Comparison of ENCODE assay signal across 16 mouse cellular contexts in the genomic region with DNA sequence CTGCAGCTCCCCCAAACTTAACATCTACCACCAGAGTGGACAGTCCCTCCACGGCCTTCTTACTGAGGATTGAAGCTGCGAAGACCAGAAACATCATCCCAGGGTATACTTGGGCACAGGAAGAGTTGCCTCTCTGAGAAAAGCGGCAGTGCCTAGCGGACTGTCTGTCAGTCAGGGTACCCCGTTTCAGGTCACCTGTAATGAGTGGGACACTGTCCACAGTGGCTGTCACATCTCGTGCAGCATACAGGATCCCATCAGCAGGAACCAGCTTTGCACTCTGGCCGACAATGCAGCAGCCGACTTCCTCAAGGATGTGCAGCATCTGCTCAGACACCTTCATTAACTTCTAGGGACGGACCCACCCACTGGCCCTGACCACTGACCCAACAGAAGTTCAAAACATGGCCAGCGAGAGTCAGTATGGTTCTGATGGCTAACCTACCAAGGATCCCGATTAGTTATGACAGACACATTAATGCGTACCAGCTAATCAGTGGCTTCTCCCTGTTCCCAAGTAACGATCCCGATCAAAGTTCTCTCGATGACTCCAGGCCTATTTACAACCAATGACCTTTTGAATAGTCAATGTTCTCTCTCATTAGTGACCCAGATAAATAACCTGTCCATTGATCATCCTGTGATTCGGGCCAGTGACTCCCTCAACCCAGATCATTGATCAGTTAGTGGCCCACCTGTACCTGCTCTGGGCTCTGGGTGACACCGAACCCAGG. TPM values are rescaled to one million over a fixed set of nuclear protein-coding genes. Genes with fewer than 3 reads are reported as not detected.
DNase-seq lines count a peak whose midpoint lies in the region; ATAC-seq and TF ChIP-seq lines count a peak whose summit lies in the region.
"Had no signal": no experiment of that assay in that cellular context is flagged by ENCODE, and none has a peak within 500 bp of the region (broad histone marks: within the 10 kb centered on the region; RNA-seq: fewer than 3 reads in every experiment).

No protein-coding gene starts in this region.

- H3K27me3 ChIP-seq in hindbrain, embryonic 10.5 days (ENCODE audit: insufficient read depth, poor library complexity, severe bottlenecking) = peaks cover 47% of the 10 kb centered on the region
- H3K27me3 ChIP-seq in hindbrain, embryonic 11.5 days (ENCODE audit: control insufficient read depth, insufficient read depth, low read length) = peaks cover 32% of the 10 kb centered on the region
- H3K27me3 ChIP-seq in midbrain, embryonic 11.5 days (ENCODE audit: control insufficient read depth, insufficient read depth, low read length) = peaks cover 39% of the 10 kb centered on the region
- peaks cover 35% of the 10 kb centered on the region for H3K27me3 ChIP-seq in midbrain, embryonic 16.5 days (ENCODE audit: control insufficient read depth, insufficient read depth, low read depth, low read length)
- H3K27me3 ChIP-seq in hindbrain, embryonic 16.5 days (replicated peaks; ENCODE audit: control insufficient read depth, insufficient read depth, low read length) = peaks cover 27% of the 10 kb centered on the region
- H3K27me3 ChIP-seq in myocyte (ENCODE audit: control insufficient read depth, insufficient read depth, insufficient read length) = peaks cover 34% of the 10 kb centered on the region

- H3K36me3 ChIP-seq in hindbrain, embryonic 10.5 days = peaks cover 32% of the 10 kb centered on the region
- H3K36me3 ChIP-seq in hindbrain, embryonic 11.5 days (ENCODE audit: control insufficient read depth, insufficient read depth, low read length) = peaks cover 7% of the 10 kb centered on the region; the same call in 1 of the 2 replicates
- H3K36me3 ChIP-seq in midbrain, embryonic 11.5 days (ENCODE audit: control insufficient read depth, insufficient read depth, low read length) = peaks cover 20% of the 10 kb centered on the region
- peaks cover 12% of the 10 kb centered on the region for H3K36me3 ChIP-seq in midbrain, embryonic 16.5 days (ENCODE audit: control insufficient read depth, insufficient read depth, low read length)
- H3K36me3 ChIP-seq in hindbrain, embryonic 16.5 days (ENCODE audit: control insufficient read depth, insufficient read depth, low read length) = peaks cover 16% of the 10 kb centered on the region
- H3K36me3 ChIP-seq in myocyte (ENCODE audit: control insufficient read depth, insufficient read depth) = peaks cover 19% of the 10 kb centered on the region

- intact Hi-C loops in left cerebral cortex, adult 2 months (cut with DNase I) = loop anchor here (5.0 kb wide), 1 partner anchor 92 kb away; no protein-coding TSS in a partner anchor

- H3K4me3 ChIP-seq in hindbrain, embryonic 10.5 days = no peak overlapping the region
- no peak overlapping the region for H3K4me3 ChIP-seq in hindbrain, embryonic 11.5 days (ENCODE audit: low read depth, low read length)
- no peak overlapping the region for H3K4me3 ChIP-seq in midbrain, embryonic 11.5 days (ENCODE audit: low read depth, low read length)
- no peak overlapping the region for H3K4me3 ChIP-seq in midbrain, embryonic 16.5 days (ENCODE audit: low read depth, low read length)
- H3K4me3 ChIP-seq in hindbrain, embryonic 16.5 days (ENCODE audit: low read length) = no peak overlapping the region
- H3K4me3 ChIP-seq in myocyte = peak overlapping the region; percentile 44
- no peak overlapping the region; the same call in 1 of the 2 replicates for H3K4me3 ChIP-seq in left cerebral cortex, adult 2 months

- no peak overlapping the region; the same call in 1 of the 2 replicates for H3K9ac ChIP-seq in hindbrain, embryonic 11.5 days (ENCODE audit: low read depth, low read length)
- H3K9ac ChIP-seq in midbrain, embryonic 11.5 days (ENCODE audit: low read length) = no peak overlapping the region
- H3K9ac ChIP-seq in midbrain, embryonic 16.5 days (ENCODE audit: low read depth, low read length) = no peak overlapping the region
- H3K9ac ChIP-seq in hindbrain, embryonic 16.5 days (ENCODE audit: low read depth, low read length) = no peak overlapping the region

- TF ChIP-seq POLR2A in myocyte (IDR thresholded peaks at IDR 0.05; ENCODE audit: insufficient read length, low read depth) = no peak

- no peak for ATAC-seq in hindbrain, embryonic 11.5 days (ENCODE audit: low FRiP score)
- ATAC-seq in midbrain, embryonic 11.5 days (ENCODE audit: low FRiP score) = no peak
- no peak for ATAC-seq in midbrain, embryonic 16.5 days
- ATAC-seq in hindbrain, embryonic 16.5 days = no peak

- no peaks in the 10 kb centered on the region for H3K79me2 ChIP-seq in myocyte (ENCODE audit: control insufficient read depth, insufficient read depth)

- no peak for TF ChIP-seq CTCF in left cerebral cortex, adult 2 months (IDR thresholded peaks at IDR 0.05)

- H3K4me1 ChIP-seq in hindbrain, embryonic 10.5 days (replicated peaks) = peaks cover 53% of the 10 kb centered on the region
- peaks cover 4% of the 10 kb centered on the region for H3K4me1 ChIP-seq in hindbrain, embryonic 11.5 days (replicated peaks; ENCODE audit: control insufficient read depth, insufficient read depth, low read length)
- peaks cover 21% of the 10 kb centered on the region for H3K4me1 ChIP-seq in midbrain, embryonic 11.5 days (ENCODE audit: control insufficient read depth, insufficient read depth, low read length)
- peaks cover 24% of the 10 kb centered on the region for H3K4me1 ChIP-seq in midbrain, embryonic 16.5 days (ENCODE audit: control insufficient read depth, insufficient read depth, low read length)
- H3K4me1 ChIP-seq in hindbrain, embryonic 16.5 days (ENCODE audit: control insufficient read depth, insufficient read depth, low read depth, low read length) = peaks cover 29% of the 10 kb centered on the region

- no peak overlapping the region for H3ac ChIP-seq in myocyte (ENCODE audit: control insufficient read depth, insufficient read length)

- no peak overlapping the region for H3K4me2 ChIP-seq in hindbrain, embryonic 11.5 days (replicated peaks; ENCODE audit: low read depth, low read length)
- H3K4me2 ChIP-seq in midbrain, embryonic 11.5 days = no peak overlapping the region
- H3K4me2 ChIP-seq in midbrain, embryonic 16.5 days (ENCODE audit: low read length) = no peak overlapping the region
- peak overlapping the region; percentile 82; the same call in 1 of the 2 replicates for H3K4me2 ChIP-seq in hindbrain, embryonic 16.5 days (ENCODE audit: low read length)
- H3K4me2 ChIP-seq in myocyte (ENCODE audit: low read depth) = no peak overlapping the region

- no peaks in the 10 kb centered on the region for H3K9me3 ChIP-seq in hindbrain, embryonic 10.5 days
- H3K9me3 ChIP-seq in hindbrain, embryonic 11.5 days (ENCODE audit: control insufficient read depth, low read length) = no peaks in the 10 kb centered on the region
- H3K9me3 ChIP-seq in midbrain, embryonic 11.5 days (ENCODE audit: control insufficient read depth, low read length) = no peaks in the 10 kb centered on the region
- no peaks in the 10 kb centered on the region for H3K9me3 ChIP-seq in midbrain, embryonic 16.5 days (replicated peaks; ENCODE audit: control insufficient read depth, low read length, poor library complexity, severe bottlenecking)
- no peaks in the 10 kb centered on the region for H3K9me3 ChIP-seq in hindbrain, embryonic 16.5 days (ENCODE audit: control insufficient read depth, low read length)
- H3K9me3 ChIP-seq: liver, embryonic 15.5 days had no signal

- DNase-seq in hindbrain, embryonic 10.5 days (ENCODE audit: low spot score) = no peak
- no peak for DNase-seq in hindbrain, embryonic 11.5 days (ENCODE audit: low spot score)
- DNase-seq in midbrain, embryonic 11.5 days (ENCODE audit: low spot score, missing footprints) = peak; percentile 72
- no peak for DNase-seq in left cerebral cortex, adult 2 months (ENCODE audit: extremely low spot score in 1 of 2, low spot score in 2 of 2)
- no peak for DNase-seq in natural killer cell, adult 2 months (ENCODE audit: low spot score in 2 of 2)
- DNase-seq: adrenal gland, adult 2 months; cerebellum, adult 11 months; embryo, embryonic 11 days; heart, postnatal 36 days had no signal

- WGBS in hindbrain, embryonic 10.5 days = 92% methylated on average over 17 of the region's 17 CpGs
- 89% methylated on average over 17 of the region's 17 CpGs for WGBS in hindbrain, embryonic 11.5 days
- WGBS in midbrain, embryonic 11.5 days = 93% methylated on average over 17 of the region's 17 CpGs
- 92% methylated on average over 17 of the region's 17 CpGs for WGBS in midbrain, embryonic 16.5 days
- 92% methylated on average over 16 of the region's 17 CpGs for WGBS in hindbrain, embryonic 16.5 days

- peak overlapping the region; percentile 95; the same call in 1 of the 2 replicates for H3K27ac ChIP-seq in hindbrain, embryonic 10.5 days
- no peak overlapping the region for H3K27ac ChIP-seq in hindbrain, embryonic 11.5 days (ENCODE audit: low read depth, low read length)
- no peak overlapping the region for H3K27ac ChIP-seq in midbrain, embryonic 11.5 days (ENCODE audit: low read depth, low read length)
- no peak overlapping the region for H3K27ac ChIP-seq in midbrain, embryonic 16.5 days (ENCODE audit: low read length)
- H3K27ac ChIP-seq in hindbrain, embryonic 16.5 days (ENCODE audit: low read depth, low read length) = no peak overlapping the region
- H3K27ac ChIP-seq in left cerebral cortex, adult 2 months = no peak overlapping the region

RNA-seq across cellular contexts. Expression of gene Sco2, which starts 1.3 kb away (rescaled TPM):
- 6.9 and 8.3 TPM in 2 replicates for polyA plus RNA-seq in hindbrain, embryonic 10.5 days (2016; fragmentation: Nextera tagmentation; extraction: Ambion mirVana)
- 7.4 and 7.9 TPM in 2 replicates for polyA plus RNA-seq in hindbrain, embryonic 11.5 days (2014; fragmentation: Nextera tagmentation; extraction: Ambion mirVana)
- 5.8 and 6.0 TPM in 2 replicates for polyA plus RNA-seq in midbrain, embryonic 11.5 days (2014; fragmentation: Nextera tagmentation; extraction: Ambion mirVana)
- polyA plus RNA-seq in midbrain, embryonic 16.5 days (2015; fragmentation: Nextera tagmentation; extraction: Ambion mirVana) = 11.8 and 16.4 TPM in 2 replicates
- 16.7 and 20.2 TPM in 2 replicates for polyA plus RNA-seq in hindbrain, embryonic 16.5 days (2015; fragmentation: Nextera tagmentation; extraction: Ambion mirVana)
- 28.0 TPM for polyA plus RNA-seq in myocyte (2012; fragmentation: generic; extraction: Trizol)
- total RNA-seq in left cerebral cortex, adult 2 months (2021) = 10 to 100 TPM; 28.5 to 29.1 TPM

RNA-seq across cellular contexts. Expression of gene Tymp, which starts 1.9 kb away (rescaled TPM):
- polyA plus RNA-seq in hindbrain, embryonic 10.5 days (2016; fragmentation: Nextera tagmentation; extraction: Ambion mirVana) = 1.3 and 2.1 TPM in 2 replicates
- polyA plus RNA-seq in hindbrain, embryonic 11.5 days (2014; fragmentation: Nextera tagmentation; extraction: Ambion mirVana) = 1.4 and 1.7 TPM in 2 replicates
- polyA plus RNA-seq in midbrain, embryonic 11.5 days (2014; fragmentation: Nextera tagmentation; extraction: Ambion mirVana) = 1.2 and 1.9 TPM in 2 replicates
- polyA plus RNA-seq in midbrain, embryonic 16.5 days (2015; fragmentation: Nextera tagmentation; extraction: Ambion mirVana) = 1.9 and 3.0 TPM in 2 replicates
- 2.6 TPM in 2 replicates for polyA plus RNA-seq in hindbrain, embryonic 16.5 days (2015; fragmentation: Nextera tagmentation; extraction: Ambion mirVana)
- 4.1 TPM for polyA plus RNA-seq in myocyte (2012; fragmentation: generic; extraction: Trizol)
- 1 to 10 TPM in 1 of 2 experiments, under 1 TPM in 1; 0.77 to 2.1 TPM for total RNA-seq in left cerebral cortex, adult 2 months (2021)

RNA-seq across cellular contexts. Expression of gene Odf3b, which starts 4.1 kb away (rescaled TPM):
- polyA plus RNA-seq in hindbrain, embryonic 10.5 days (2016; fragmentation: Nextera tagmentation; extraction: Ambion mirVana) = 0.96 and 3.3 TPM in 2 replicates
- 1.7 and 2.6 TPM in 2 replicates for polyA plus RNA-seq in hindbrain, embryonic 11.5 days (2014; fragmentation: Nextera tagmentation; extraction: Ambion mirVana)
- 0.26 and 0.64 TPM in 2 replicates for polyA plus RNA-seq in midbrain, embryonic 11.5 days (2014; fragmentation: Nextera tagmentation; extraction: Ambion mirVana)
- 4.8 and 5.5 TPM in 2 replicates for polyA plus RNA-seq in midbrain, embryonic 16.5 days (2015; fragmentation: Nextera tagmentation; extraction: Ambion mirVana)
- 4.8 and 5.4 TPM in 2 replicates for polyA plus RNA-seq in hindbrain, embryonic 16.5 days (2015; fragmentation: Nextera tagmentation; extraction: Ambion mirVana)
- not detected for polyA plus RNA-seq in myocyte (2012; fragmentation: generic; extraction: Trizol)
- 1 to 10 TPM; 1.1 to 1.8 TPM for total RNA-seq in left cerebral cortex, adult 2 months (2021)

RNA-seq across cellular contexts. Expression of gene Klhdc7b, which starts 9.7 kb away (rescaled TPM):
- polyA plus RNA-seq in hindbrain, embryonic 10.5 days (2016; fragmentation: Nextera tagmentation; extraction: Ambion mirVana) = not detected in 2 replicates
- polyA plus RNA-seq in hindbrain, embryonic 11.5 days (2014; fragmentation: Nextera tagmentation; extraction: Ambion mirVana) = not detected in 2 replicates
- not detected in 2 replicates for polyA plus RNA-seq in midbrain, embryonic 11.5 days (2014; fragmentation: Nextera tagmentation; extraction: Ambion mirVana)
- polyA plus RNA-seq in midbrain, embryonic 16.5 days (2015; fragmentation: Nextera tagmentation; extraction: Ambion mirVana) = 0.05 and 0.06 TPM in 2 replicates
- polyA plus RNA-seq in hindbrain, embryonic 16.5 days (2015; fragmentation: Nextera tagmentation; extraction: Ambion mirVana) = 0.08 TPM in 1 of 2 replicates, not detected in the other
- not detected for polyA plus RNA-seq in myocyte (2012; fragmentation: generic; extraction: Trizol)
- total RNA-seq in left cerebral cortex, adult 2 months (2021) = under 1 TPM; 0.35 to 0.72 TPM
- total RNA-seq: adrenal gland, adult 2 months; granulocyte monocyte progenitor cell, adult 5-6 weeks; heart, postnatal 36 days had no signal
- polyA plus RNA-seq: adrenal gland, adult 2 months; kidney, postnatal 0 days; liver, embryonic 15.5 days; thymus, postnatal 0 days had no signal

RNA-seq across cellular contexts. Expression of gene Ncaph2, which starts 19.4 kb away (rescaled TPM):
- 187 and 194 TPM in 2 replicates for polyA plus RNA-seq in hindbrain, embryonic 10.5 days (2016; fragmentation: Nextera tagmentation; extraction: Ambion mirVana)
- polyA plus RNA-seq in hindbrain, embryonic 11.5 days (2014; fragmentation: Nextera tagmentation; extraction: Ambion mirVana) = 133 and 140 TPM in 2 replicates
- 155 and 168 TPM in 2 replicates for polyA plus RNA-seq in midbrain, embryonic 11.5 days (2014; fragmentation: Nextera tagmentation; extraction: Ambion mirVana)
- 116 and 117 TPM in 2 replicates for polyA plus RNA-seq in midbrain, embryonic 16.5 days (2015; fragmentation: Nextera tagmentation; extraction: Ambion mirVana)
- polyA plus RNA-seq in hindbrain, embryonic 16.5 days (2015; fragmentation: Nextera tagmentation; extraction: Ambion mirVana) = 115 and 122 TPM in 2 replicates
- 182 TPM for polyA plus RNA-seq in myocyte (2012; fragmentation: generic; extraction: Trizol)
- total RNA-seq in left cerebral cortex, adult 2 months (2021) = 100 to 1,000 TPM; 108 TPM
